Mouse (Mus musculus) heart, embryonic 14.5 days (tissue): ENCODE data around the gene Dhdh. TPM values are rescaled to one million over a fixed set of nuclear protein-coding genes. Genes with fewer than 3 reads are reported as not detected.
"Not testable (repeated sequence)": the region's sequence is repeated elsewhere in the genome, so short reads cannot be mapped to it uniquely, and the experiment has no call there.

Experiments used
- ATAC-seq: fragments of 200-750 bp; cut with Nextera tagmentation; 2 replicates; pipeline ENCODE4 v1.8.0; 2017; ENCODE audit warnings: low read depth, moderate TSS enrichment; ENCODE audit not compliant: insufficient number of reproducible peaks, insufficient read depth, low FRiP score
- H3K27ac ChIP-seq, 2 experiments: fragments of 200-500 bp in 1 of 2; fragments of 300-500 bp in 1 of 2; sonication (generic) in 1 of 2; replicated peaks in 1 of 2; 2 replicates each; pipeline ENCODE4 v1.5.1; 2012 to 2014; ENCODE audit warnings: low read depth in 2 of 2, low read length in 2 of 2, control low read depth in 1 of 2, mild to moderate bottlenecking in 1 of 2, mixed read lengths in 1 of 2; ENCODE audit not compliant: control insufficient read depth in 1 of 2, insufficient read depth in 1 of 2
- H3K27me3 ChIP-seq: fragments of 300-500 bp; sonication (generic); 2 replicates; pipeline ENCODE4 v1.6.1; 2014; ENCODE audit warnings: mild to moderate bottlenecking, low read length, control low read depth; ENCODE audit not compliant: control insufficient read depth, insufficient read depth
- H3K36me3 ChIP-seq: fragments of 300-500 bp; sonication (generic); 2 replicates; pipeline ENCODE4 v1.6.1; 2014; ENCODE audit warnings: mild to moderate bottlenecking, control low read depth, low read length, mixed read lengths; ENCODE audit not compliant: control insufficient read depth, insufficient read depth
- H3K4me1 ChIP-seq, 2 experiments: fragments of 200-500 bp in 1 of 2; fragments of 300-500 bp in 1 of 2; sonication (generic) in 1 of 2; 2 replicates each; pipeline ENCODE4 v1.6.1; 2012 to 2014; ENCODE audit warnings: low read length in 2 of 2, control low read depth in 1 of 2, mixed read lengths in 1 of 2; ENCODE audit not compliant: control insufficient read depth in 2 of 2, insufficient read depth in 2 of 2
- H3K4me2 ChIP-seq: fragments of 300-500 bp; sonication (generic); 2 replicates; pipeline ENCODE4 v1.6.1; 2014; ENCODE audit warnings: mild to moderate bottlenecking, low read length
- H3K4me3 ChIP-seq, 2 experiments: fragments of 200-500 bp in 1 of 2; fragments of 300-500 bp in 1 of 2; sonication (generic) in 1 of 2; 2 replicates each; pipeline ENCODE4 v1.5.1; 2012 to 2014; ENCODE audit warnings: low read length in 2 of 2, mild to moderate bottlenecking in 2 of 2, control low read depth in 1 of 2, low read depth in 1 of 2, moderate library complexity in 1 of 2; ENCODE audit not compliant: control insufficient read depth in 1 of 2, insufficient read depth in 1 of 2
- H3K9ac ChIP-seq: fragments of 300-500 bp; sonication (generic); 2 replicates; pipeline ENCODE4 v1.6.1; 2014; ENCODE audit warnings: mild to moderate bottlenecking, low read length
- H3K9me3 ChIP-seq: fragments of 300-500 bp; sonication (generic); 2 replicates; pipeline ENCODE4 v1.6.1; 2016; ENCODE audit warnings: low read length, control low read depth; ENCODE audit not compliant: control insufficient read depth
- WGBS: fragments of 180-500 bp; shearing (Covaris S2); extraction: QIAGEN DNeasy Blood & Tissue Kit; methylation state at CpG from one replicate; pipeline ENCODE4 v1.1.7; 2014; 5-methylcytosine and 5-hydroxymethylcytosine counted together
- polyA plus RNA-seq: library from polyadenylated mRNA; unstranded; fragments of >200 nt; fragmentation: Nextera tagmentation; extraction: Ambion mirVana; gene quantifications from 2 replicates; pipeline ENCODE4 v1.2.1, GENCODE M21; 2014

Gene Dhdh
- polyA plus RNA-seq, 1 experiment from 2014 or later = 5.7 TPM

- no peak overlapping the region for H3K27ac ChIP-seq
- 5% methylated on average over 3 of the region's 3 CpGs for WGBS
- H3K36me3 ChIP-seq = no peaks in the 10 kb centered on the region; the same call in 1 of the 2 replicates
- H3K9ac ChIP-seq = no peak overlapping the region
- no peak for ATAC-seq
- H3K4me3 ChIP-seq = no peak overlapping the region
- H3K27me3 ChIP-seq = no peaks in the 10 kb centered on the region
- H3K4me2 ChIP-seq = no peak overlapping the region
- H3K9me3 ChIP-seq = no peaks in the 10 kb centered on the region
- peaks cover 7 to 8% of the 10 kb centered on the region in 2 experiments for H3K4me1 ChIP-seq
Measured at GRCm38 (mm10) chr7:45470869-45471268, 17.7 kb downstream of the Dhdh start.

- no peak for ATAC-seq
- peak overlapping the region; percentile 87 to 89 for H3K4me3 ChIP-seq
- H3K27me3 ChIP-seq = no peaks in the 10 kb centered on the region
- H3K36me3 ChIP-seq = peaks cover 32% of the 10 kb centered on the region
- no peak overlapping the region for H3K27ac ChIP-seq
- H3K9me3 ChIP-seq = no peaks in the 10 kb centered on the region
- peaks cover 6 to 14% of the 10 kb centered on the region in 2 experiments; a peak in 3 of 4 replicates for H3K4me1 ChIP-seq
- H3K4me2 ChIP-seq = peak overlapping the region; percentile 88
- H3K9ac ChIP-seq = peak overlapping the region; percentile 92
- 40% methylated on average over 7 of the region's 7 CpGs for WGBS
Measured at GRCm38 (mm10) chr7:45467090-45467670, 21.4 kb downstream of the Dhdh start.

- ATAC-seq = peak; percentile 77
- Histone ChIP-seq H3K4me3 (peak within 1 kb of the TSS; percentile 87 to 89), H3K36me3 (peaks cover 39% of the 10 kb centered on the region), H3K9ac (peak within 1 kb of the TSS; percentile 92), H3K27ac (peak within 1 kb of the TSS; percentile 40 to 64; a peak in 2 of 4 replicates), H3K4me1 (peaks cover 6 to 14% of the 10 kb centered on the region in 2 experiments; a peak in 3 of 4 replicates), H3K9me3 (no peaks in the 10 kb centered on the region), H3K27me3 (no peaks in the 10 kb centered on the region), H3K4me2 (peak within 1 kb of the TSS; percentile 88)
- WGBS = under 1% methylated on average over 56 of the region's 58 CpGs
Measured at GRCm38 (mm10) chr7:45466283-45467089, 22.1 kb downstream of the Dhdh start, which contains the start of gene Bax. Gene Bax (minus strand): TSS chr7:45466898.

- Histone ChIP-seq H3K9ac (peak overlapping the region; percentile 92), H3K4me3 (peak overlapping the region; percentile 87 to 89), H3K27ac (no peak overlapping the region), H3K27me3 (no peaks in the 10 kb centered on the region), H3K9me3 (no peaks in the 10 kb centered on the region), H3K4me2 (peak overlapping the region; percentile 88), H3K36me3 (peaks cover 40% of the 10 kb centered on the region), H3K4me1 (peaks cover 11 to 21% of the 10 kb centered on the region in 2 experiments)
- ATAC-seq = no peak
- 84% methylated on average over 9 of the region's 9 CpGs for WGBS
Measured at GRCm38 (mm10) chr7:45465549-45465948, 23.1 kb downstream of the Dhdh start.

GRCm38 (mm10) chr7:45465112-45465511 lies 23.5 kb downstream of the Dhdh start:
- ATAC-seq = no peak
- no peak overlapping the region for H3K9ac ChIP-seq

GRCm38 (mm10) chr7:45463987-45464778 lies 24.4 kb downstream of the Dhdh start:
- 94% methylated on average over 7 of the region's 7 CpGs for WGBS

More at GRCm38 (mm10) chr7:45465112-45465511, 23.5 kb downstream of the Dhdh start:
- Histone ChIP-seq H3K27me3 (no peaks in the 10 kb centered on the region), H3K4me2 (no peak overlapping the region), H3K36me3 (peaks cover 40% of the 10 kb centered on the region), H3K9me3 (no peaks in the 10 kb centered on the region), H3K4me3 (no peak overlapping the region), H3K4me1 (peaks cover 15 to 25% of the 10 kb centered on the region in 2 experiments), H3K27ac (no peak overlapping the region)
- WGBS = 92% methylated on average over 12 of the region's 12 CpGs

GRCm38 (mm10) chr7:45462868-45463267 lies 25.7 kb downstream of the Dhdh start:
- not testable (repeated sequence) for ATAC-seq, H3K27ac ChIP-seq, H3K27me3 ChIP-seq, H3K4me2 ChIP-seq, H3K9ac ChIP-seq, H3K4me3 ChIP-seq, H3K9me3 ChIP-seq
- H3K4me1 ChIP-seq = peaks cover 19 to 31% of the 10 kb centered on the region in 2 experiments
- peaks cover 49% of the 10 kb centered on the region for H3K36me3 ChIP-seq
- WGBS = 79% methylated on average over 4 of the region's 4 CpGs

More at GRCm38 (mm10) chr7:45463987-45464778, 24.4 kb downstream of the Dhdh start:
- Histone ChIP-seq H3K9me3 (no peaks in the 10 kb centered on the region), H3K27me3 (no peaks in the 10 kb centered on the region), H3K4me1 (peaks cover 17 to 27% of the 10 kb centered on the region in 2 experiments), H3K4me2 (no peak overlapping the region; the same call in 1 of the 2 replicates), H3K4me3 (no peak overlapping the region), H3K9ac (no peak overlapping the region), H3K36me3 (peaks cover 40% of the 10 kb centered on the region), H3K27ac (no peak overlapping the region)
- no peak for ATAC-seq
